Mouse (Mus musculus) thymus, adult 2 months (tissue): Measurements from ENCODE around the gene Stac2.

Source experiments
- CTCF ChIP-seq: fragments of 200-500 bp; IDR thresholded peaks from 2 replicates; pipeline ENCODE4 v1.5.1; 2012; ENCODE audit warnings: mild to moderate bottlenecking, control low read depth, low read length, moderate library complexity, borderline replicate concordance; ENCODE audit not compliant: control insufficient read depth, poor library complexity, insufficient read depth; ENCODE audit errors: extremely low read depth
- POLR2A ChIP-seq: fragments of 200-500 bp; IDR thresholded peaks from 2 replicates; pipeline ENCODE4 v1.6.1; 2012; ENCODE audit warnings: mild to moderate bottlenecking, low read length, control low read depth, moderate library complexity; ENCODE audit not compliant: control insufficient read depth, poor library complexity, insufficient read depth; ENCODE audit errors: extremely low read depth

DNA sequence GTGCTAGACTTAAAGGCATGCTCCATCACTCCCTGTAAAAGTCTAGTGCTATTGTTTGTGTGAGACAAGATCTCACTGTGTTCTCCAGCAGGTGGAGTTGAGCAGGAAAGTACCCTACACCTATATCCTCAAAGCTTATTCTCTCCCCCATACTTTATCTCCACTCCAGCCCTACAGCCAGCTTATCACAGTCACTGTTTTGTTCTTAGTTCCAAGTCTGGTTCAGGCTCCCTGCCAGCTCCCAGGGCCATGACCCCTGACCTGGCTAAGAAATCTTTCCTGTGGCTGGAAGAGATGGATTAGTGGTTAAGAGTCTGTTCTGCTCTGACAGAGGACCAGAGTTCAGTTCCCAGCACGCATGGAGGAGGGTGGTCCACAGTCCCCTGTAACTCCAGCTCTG is 6.8 kb downstream of the Stac2 start:
- no peak for TF ChIP-seq CTCF
- TF ChIP-seq POLR2A: no peak
